Mouse (Mus musculus): ENCODE measurements at regions not wholly inside any gene's neighbourhood (a gene's known extent, or its start where the extent isn't known, plus 50 kb on each side); places are given as distances from the start of the nearest gene placed in this dataset.

- no peak for TF ChIP-seq CTCF (IDR thresholded peaks at IDR 0.05; ENCODE audit: extremely low read depth, insufficient read length, insufficient replicate concordance, low read depth, low read length)
- no peak for TF ChIP-seq POLR2A (IDR thresholded peaks at IDR 0.05; ENCODE audit: low read depth, low read length)
Measured at GRCm38 (mm10) chr13:63719351-63720207, 95.5 kb upstream of the Ercc6l2 start.

Measured in small intestine, adult 2 months (tissue).